Mouse (Mus musculus) ES-E14 (cell line): ENCODE data around the gene Spata1.

Experiments used
- CHD2 ChIP-seq: IDR thresholded peaks from 2 replicates; pipeline ENCODE4 v1.6.1; 2014; ENCODE audit warnings: mild to moderate bottlenecking, low read depth, low read length, inconsistent platforms
- HCFC1 ChIP-seq: IDR thresholded peaks from 2 replicates; pipeline ENCODE4 v1.6.1; 2012; ENCODE audit warnings: low read length, inconsistent platforms, borderline replicate concordance; ENCODE audit not compliant: insufficient read depth
- MAFK ChIP-seq: IDR thresholded peaks from 2 replicates; pipeline ENCODE4 v1.6.1; 2014; ENCODE audit warnings: mild to moderate bottlenecking, low read depth, low read length, inconsistent platforms; ENCODE audit not compliant: insufficient read depth
- ZC3H11A ChIP-seq: IDR thresholded peaks from 2 replicates; pipeline ENCODE4 v1.6.1; 2012; ENCODE audit warnings: low read depth, mild to moderate bottlenecking, inconsistent platforms, low read length, borderline replicate concordance
- ZNF384 ChIP-seq: IDR thresholded peaks from 2 replicates; pipeline ENCODE4 v1.6.1; 2012; ENCODE audit warnings: low read depth, low read length, inconsistent platforms

DNA sequence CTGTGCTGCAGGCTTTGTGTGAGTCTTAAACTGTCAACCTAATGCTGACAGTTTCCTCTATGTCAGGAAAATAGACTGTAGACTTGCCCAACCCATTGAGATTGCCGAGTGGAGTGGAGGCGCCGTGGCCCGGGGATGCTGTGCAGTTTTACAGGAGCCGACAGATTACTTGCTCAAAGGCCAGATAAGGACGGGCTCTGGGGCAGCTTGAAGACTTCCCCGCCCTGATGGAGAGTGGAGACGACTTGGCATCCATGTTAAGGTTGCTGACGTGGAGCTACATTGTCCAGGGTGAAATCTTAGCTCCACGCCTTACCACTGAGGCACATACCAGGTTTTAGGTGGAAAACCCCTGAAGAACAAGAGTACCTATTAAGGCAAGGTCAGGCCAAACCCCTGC is 51.2 kb downstream of the Spata1 start:
- TF ChIP-seq HCFC1 (no peak), CHD2 (no peak), ZC3H11A (no peak), MAFK (no peak), ZNF384 (no peak)
